Mouse (Mus musculus) myocyte (in vitro differentiated cells): ENCODE measurements around the gene Spem2. TPM values are rescaled to one million over a fixed set of nuclear protein-coding genes. Genes with fewer than 3 reads are reported as not detected.
A peak's percentile ranks its signal among the peaks of the same experiment; 100 is the strongest.

Experiments
- H3K27me3 ChIP-seq: one replicate; pipeline ENCODE4 v1.6.1; 2011; ENCODE audit not compliant: control insufficient read depth, insufficient read depth, insufficient read length
- H3K36me3 ChIP-seq: one replicate; pipeline ENCODE4 v1.6.1; 2011; ENCODE audit not compliant: control insufficient read depth, insufficient read depth
- H3K4me2 ChIP-seq: one replicate; pipeline ENCODE4 v1.6.1; 2011; ENCODE audit warnings: low read depth, control low read depth
- H3K4me3 ChIP-seq: one replicate; pipeline ENCODE4 v1.5.1; 2011; ENCODE audit warnings: mild to moderate bottlenecking, control low read depth, moderate library complexity
- H3K79me2 ChIP-seq: one replicate; pipeline ENCODE4 v1.6.1; 2011; ENCODE audit not compliant: control insufficient read depth, insufficient read depth
- H3ac ChIP-seq: one replicate; pipeline ENCODE4 v1.6.1; 2011; ENCODE audit not compliant: control insufficient read depth, insufficient read length
- CEBPB ChIP-seq: IDR thresholded peaks from 2 replicates; pipeline ENCODE4 v1.6.1; 2011; ENCODE audit warnings: mild to moderate bottlenecking, moderate library complexity; ENCODE audit not compliant: poor library complexity, insufficient read depth, severe bottlenecking
- E2F4 ChIP-seq: IDR thresholded peaks from one replicate; pipeline ENCODE4 v1.6.1; 2011; ENCODE audit warnings: mild to moderate bottlenecking, control low read depth, moderate library complexity; ENCODE audit not compliant: insufficient read depth
- MAX ChIP-seq: IDR thresholded peaks from one replicate; pipeline ENCODE4 v1.6.1; 2011; ENCODE audit warnings: low read depth, mild to moderate bottlenecking, control low read depth
- MYOD1 ChIP-seq, 3 experiments: IDR thresholded peaks; one replicate each; pipeline ENCODE4 v1.6.1; 2011; ENCODE audit warnings: control low read depth in 2 of 3, low read depth in 2 of 3, mild to moderate bottlenecking in 2 of 3, moderate library complexity in 1 of 3; ENCODE audit not compliant: insufficient read length in 2 of 3, control insufficient read depth in 1 of 3
- MYOG ChIP-seq, 3 experiments: IDR thresholded peaks; one replicate each; pipeline ENCODE4 v1.6.1; 2011; ENCODE audit warnings: control low read depth in 2 of 3, low read depth in 2 of 3, mild to moderate bottlenecking in 2 of 3; ENCODE audit not compliant: insufficient read length in 2 of 3, control insufficient read depth in 1 of 3, insufficient read depth in 1 of 3
- POLR2A ChIP-seq: IDR thresholded peaks from one replicate; pipeline ENCODE4 v1.6.1; 2011; ENCODE audit warnings: low read depth, mild to moderate bottlenecking, control low read depth, moderate library complexity; ENCODE audit not compliant: insufficient read length
- POLR2AphosphoS2 ChIP-seq: IDR thresholded peaks from one replicate; pipeline ENCODE4 v1.6.1; 2011; ENCODE audit warnings: low read depth, control low read depth; ENCODE audit not compliant: insufficient read length
- REST ChIP-seq: IDR thresholded peaks from one replicate; pipeline ENCODE4 v1.6.1; 2011; ENCODE audit warnings: mild to moderate bottlenecking, control low read depth, moderate library complexity; ENCODE audit not compliant: insufficient read depth, insufficient read length
- SRF ChIP-seq: IDR thresholded peaks from one replicate; pipeline ENCODE4 v1.6.1; 2011; ENCODE audit warnings: low read depth; ENCODE audit not compliant: control insufficient read depth, insufficient read length
- TCF12 ChIP-seq: IDR thresholded peaks from one replicate; pipeline ENCODE4 v1.6.1; 2011; ENCODE audit warnings: mild to moderate bottlenecking, control low read depth; ENCODE audit not compliant: poor library complexity, insufficient read depth, severe bottlenecking
- TCF3 ChIP-seq: IDR thresholded peaks from one replicate; pipeline ENCODE4 v1.6.1; 2011; ENCODE audit warnings: low read depth, control low read depth; ENCODE audit not compliant: insufficient read length
- USF1 ChIP-seq: IDR thresholded peaks from one replicate; pipeline ENCODE4 v1.6.1; 2011; ENCODE audit warnings: low read depth, mild to moderate bottlenecking, control low read depth, moderate library complexity
- polyA plus RNA-seq: library from polyadenylated mRNA; unstranded; fragments of >200 nt; fragmentation: generic; extraction: Trizol; gene quantifications from one replicate; pipeline ENCODE4 v1.2.1, GENCODE M21; 2012; ENCODE audit warnings: missing spikeins

Spem2 gene
- polyA plus RNA-seq, 1 experiment = not detected

DNA sequence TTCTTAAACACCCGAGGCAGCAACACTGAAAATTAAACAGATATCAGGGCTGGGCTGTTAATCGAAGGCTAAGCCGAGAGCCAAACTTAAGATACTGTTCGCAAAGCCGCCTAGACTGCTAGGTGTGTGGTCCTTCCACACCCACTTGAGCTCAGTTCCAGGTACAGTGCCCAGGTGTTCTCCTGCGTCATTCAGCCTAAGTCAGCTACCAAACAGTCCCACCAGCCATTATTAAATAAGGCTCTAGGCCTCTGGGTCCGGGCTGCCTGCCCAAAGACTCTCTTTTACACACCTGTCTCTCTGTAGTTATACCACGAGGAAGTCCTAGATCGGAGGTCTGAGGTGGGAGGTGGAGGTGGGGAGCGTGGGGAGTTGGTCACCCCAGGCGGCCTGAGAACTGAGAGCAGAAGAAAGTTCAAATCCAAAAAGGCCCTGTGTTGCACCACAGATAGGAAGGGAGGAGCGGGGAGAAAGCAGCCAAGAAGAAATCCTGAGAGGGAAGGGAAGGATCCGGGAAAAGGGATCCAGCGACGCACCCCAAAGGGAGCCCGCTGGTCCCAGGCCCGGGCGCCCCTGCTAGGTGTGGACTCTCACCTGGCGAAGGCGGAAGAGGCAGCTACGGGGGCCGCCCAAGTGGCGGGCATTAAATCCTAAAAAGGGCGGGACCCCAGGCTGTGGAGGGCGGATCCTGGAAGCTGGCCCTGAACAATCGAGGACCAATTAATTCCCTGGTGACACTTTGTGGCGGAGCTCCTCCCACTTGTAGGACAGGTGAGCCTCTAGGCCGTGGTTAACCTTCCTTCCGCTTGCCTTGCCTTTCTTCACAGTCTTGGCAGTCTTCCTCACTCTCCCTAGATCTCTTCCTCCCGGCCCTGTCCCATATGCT is 40.1 kb upstream of the Spem2 start, which contains the start of gene Tnk1:
Tnk1 (minus strand) TSS at position 618 of the 886 bp plus-strand sequence.
- no peaks in the 10 kb centered on the region for H3K36me3 ChIP-seq
- no peaks in the 10 kb centered on the region for H3K79me2 ChIP-seq
- H3K27me3 ChIP-seq = peaks cover 10% of the 10 kb centered on the region
- H3K4me2 ChIP-seq = no peak within 1 kb of the TSS
- H3ac ChIP-seq = no peak within 1 kb of the TSS
- H3K4me3 ChIP-seq = no peak within 1 kb of the TSS
- TF ChIP-seq CEBPB (no peak), MYOD1 (IDR thresholded peaks at IDR 0.05; ENCODE audit: control insufficient read depth in 1 of 3, insufficient read length in 2 of 3, low read depth in 2 of 3) (no peak), SRF (no peak), REST (no peak), MAX (no peak), POLR2AphosphoS2 (no peak), USF1 (no peak)

DNA sequence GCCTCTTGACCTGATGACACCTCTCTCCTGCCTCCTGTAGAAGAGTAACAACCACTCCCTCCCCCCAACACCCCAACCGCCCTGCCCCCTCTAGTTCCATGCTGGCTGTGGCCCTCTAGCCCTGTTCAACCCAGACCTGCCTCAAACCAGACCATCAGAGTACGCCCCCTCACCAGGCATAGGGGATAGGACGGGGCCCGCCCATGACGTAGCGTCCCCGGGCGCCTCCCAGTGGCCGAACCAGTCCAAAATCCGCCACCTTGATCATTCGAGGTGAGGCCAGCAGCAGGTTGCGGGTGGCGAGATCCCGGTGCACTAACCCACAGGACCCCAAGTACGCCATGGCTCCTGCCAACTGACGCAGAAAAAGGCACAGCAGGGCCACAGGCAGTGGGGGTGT is 37.1 kb upstream of the Spem2 start:
- no peak overlapping the region for H3K4me2 ChIP-seq
- H3ac ChIP-seq = no peak overlapping the region
- TF ChIP-seq MYOG (IDR thresholded peaks at IDR 0.05; ENCODE audit: control insufficient read depth in 1 of 3, insufficient read depth in 1 of 3, insufficient read length in 2 of 3, low read depth in 2 of 3) (no peak), E2F4 (no peak), SRF (no peak), TCF12 (no peak), MAX (no peak), CEBPB (no peak), USF1 (no peak)
- no peak overlapping the region for H3K4me3 ChIP-seq
- H3K79me2 ChIP-seq = no peaks in the 10 kb centered on the region
- H3K36me3 ChIP-seq = no peaks in the 10 kb centered on the region
- H3K27me3 ChIP-seq = peaks cover 10% of the 10 kb centered on the region

DNA sequence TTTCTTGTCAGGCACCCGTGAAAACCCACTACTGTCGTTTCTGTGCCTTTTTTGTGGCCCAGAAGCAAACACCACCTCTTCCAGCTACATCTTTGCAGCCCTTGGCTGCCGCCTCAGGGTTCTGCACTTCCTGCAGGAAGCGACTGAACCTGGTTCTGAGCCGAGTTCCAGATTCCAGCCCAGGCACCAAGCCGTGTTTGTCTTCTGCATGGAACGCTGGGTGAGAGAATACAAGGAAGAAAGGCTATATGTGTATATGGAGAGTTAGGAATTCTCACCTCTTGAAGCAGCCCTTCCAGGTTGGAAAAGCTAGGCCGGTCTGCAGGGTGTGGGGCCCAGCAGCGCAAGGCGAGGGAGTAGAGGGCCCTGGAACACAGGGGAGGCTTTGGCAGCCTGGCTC is 36.4 kb upstream of the Spem2 start:
- no peak overlapping the region for H3K4me2 ChIP-seq
- H3K36me3 ChIP-seq = no peaks in the 10 kb centered on the region
- no peak for TF ChIP-seq SRF
- TF ChIP-seq MYOD1 (IDR thresholded peaks at IDR 0.05; ENCODE audit: control insufficient read depth in 1 of 3, insufficient read length in 2 of 3, low read depth in 2 of 3) = no peak
- no peak for TF ChIP-seq POLR2AphosphoS2
- no peak for TF ChIP-seq MYOG (IDR thresholded peaks at IDR 0.05; ENCODE audit: control insufficient read depth in 1 of 3, insufficient read depth in 1 of 3, insufficient read length in 2 of 3, low read depth in 2 of 3)
- TF ChIP-seq USF1 = no peak
- no peak for TF ChIP-seq TCF12

GRCm38 (mm10) chr11:69853994-69854393 is 35.7 kb upstream of the Spem2 start:
- Histone ChIP-seq H3K36me3 (peaks cover 3% of the 10 kb centered on the region), H3K4me2 (no peak overlapping the region), H3ac (no peak overlapping the region), H3K4me3 (no peak overlapping the region), H3K79me2 (no peaks in the 10 kb centered on the region), H3K27me3 (peaks cover 10% of the 10 kb centered on the region)
- TF ChIP-seq POLR2AphosphoS2 = peak; percentile 63
- no peak for TF ChIP-seq TCF3
- TF ChIP-seq USF1 = peak; percentile 80
- TF ChIP-seq POLR2A = no peak

More for the DNA sequence above, 36.4 kb upstream of the Spem2 start:
- Histone ChIP-seq H3K4me3 (no peak overlapping the region), H3K79me2 (no peaks in the 10 kb centered on the region), H3ac (no peak overlapping the region), H3K27me3 (peaks cover 10% of the 10 kb centered on the region)

DNA sequence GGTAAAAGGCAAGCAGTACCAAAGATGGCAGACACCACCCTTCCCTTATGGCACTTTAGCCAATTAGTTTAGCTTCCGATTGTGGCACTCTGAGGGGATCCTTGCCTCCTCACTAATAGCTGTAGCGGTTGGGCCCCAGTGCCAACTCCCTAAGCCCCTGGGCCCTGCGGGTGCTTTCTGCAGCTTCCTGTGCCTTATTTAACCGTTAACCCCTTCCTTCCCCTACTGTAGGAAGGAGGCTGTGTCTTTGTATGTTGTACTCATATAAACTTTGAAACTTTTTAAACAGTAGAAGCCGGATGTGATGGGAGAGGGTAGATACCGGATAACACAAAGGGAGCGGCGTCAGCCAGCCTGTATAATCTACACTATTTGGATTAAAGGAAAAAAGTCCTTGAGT is 32.5 kb upstream of the Spem2 start:
- no peak overlapping the region for H3K4me2 ChIP-seq
- TF ChIP-seq MYOG (IDR thresholded peaks at IDR 0.05; ENCODE audit: control insufficient read depth in 1 of 3, insufficient read depth in 1 of 3, insufficient read length in 2 of 3, low read depth in 2 of 3) (no peak), REST (no peak), POLR2A (no peak), POLR2AphosphoS2 (no peak), E2F4 (no peak)
- peaks cover 9% of the 10 kb centered on the region for H3K79me2 ChIP-seq
- H3K36me3 ChIP-seq = peaks cover 12% of the 10 kb centered on the region
- H3K4me3 ChIP-seq = no peak overlapping the region
- no peak overlapping the region for H3ac ChIP-seq
- peaks cover 3% of the 10 kb centered on the region for H3K27me3 ChIP-seq
